25 mouse cellular contexts compared by ENCODE assay signal in genomic region chr9:114011203-114011602, GRCm38 (mm10). TPM values are rescaled to one million over a fixed set of nuclear protein-coding genes. Genes with fewer than 3 reads are reported as not detected.
DNase-seq lines count a peak whose midpoint lies in the region; ATAC-seq lines count a peak whose summit lies in the region.
"Had no signal": no experiment of that assay in that cellular context is flagged by ENCODE, and none has a peak within 500 bp of the region (broad histone marks: within the 10 kb centered on the region; RNA-seq: fewer than 3 reads in every experiment).

No protein-coding gene starts in this region.

- no peaks in the 10 kb centered on the region for H3K9me3 ChIP-seq in heart, embryonic 12.5 days (replicated peaks)
- no peaks in the 10 kb centered on the region for H3K9me3 ChIP-seq in liver, embryonic 11.5 days (ENCODE audit: control insufficient read depth, low read length)
- H3K9me3 ChIP-seq: embryonic facial prominence, embryonic 13.5 days; heart, embryonic 10.5 days; midbrain, embryonic 12.5 days; neural tube, embryonic 12.5 days had no signal

- DNase-seq in heart, postnatal 25 days (ENCODE audit: low spot score): no peak
- DNase-seq in R1 (ENCODE audit: low read depth, low spot score): peak; percentile 87
- DNase-seq in liver, embryonic 11.5 days (ENCODE audit: low spot score): peak; percentile 35
- DNase-seq in layer of hippocampus, adult 8-10 months (ENCODE audit: low spot score in 2 of 2): no peak
- DNase-seq in right cerebral cortex, postnatal 14 days: no peak
- DNase-seq: cerebellum, adult 9-11 months; heart, postnatal 36 days; kidney, postnatal 36 days; layer of hippocampus, adult 9-11 months; lung, adult 18-20 months; lung, postnatal 14 days; spleen, adult 18-20 months; thymus, adult 18-20 months had no signal

- no peak overlapping the region for H3K27ac ChIP-seq in heart, embryonic 12.5 days (ENCODE audit: poor library complexity, severe bottlenecking)
- H3K27ac ChIP-seq in liver, embryonic 11.5 days (ENCODE audit: low read depth, low read length): no peak overlapping the region
- H3K27ac ChIP-seq: embryonic facial prominence, embryonic 13.5 days; heart, embryonic 10.5 days; left cerebral cortex, adult 2 months; midbrain, embryonic 12.5 days; neural tube, embryonic 12.5 days had no signal

- H3K4me1 ChIP-seq in heart, embryonic 12.5 days (replicated peaks): no peaks in the 10 kb centered on the region
- H3K4me1 ChIP-seq in liver, embryonic 11.5 days (replicated peaks; ENCODE audit: control insufficient read depth, insufficient read depth, low read length): no peaks in the 10 kb centered on the region
- H3K4me1 ChIP-seq: embryonic facial prominence, embryonic 13.5 days; heart, embryonic 10.5 days; midbrain, embryonic 12.5 days; neural tube, embryonic 12.5 days had no signal

- H3K4me3 ChIP-seq in heart, embryonic 12.5 days: no peak overlapping the region
- H3K4me3 ChIP-seq in liver, embryonic 11.5 days (ENCODE audit: low read depth, low read length): no peak overlapping the region
- H3K4me3 ChIP-seq: embryonic facial prominence, embryonic 13.5 days; heart, embryonic 10.5 days; left cerebral cortex, adult 2 months; midbrain, embryonic 12.5 days; neural tube, embryonic 12.5 days had no signal

- H3K4me2 ChIP-seq in heart, embryonic 12.5 days: no peak overlapping the region
- H3K4me2 ChIP-seq in liver, embryonic 11.5 days: no peak overlapping the region
- H3K4me2 ChIP-seq: embryonic facial prominence, embryonic 13.5 days; midbrain, embryonic 12.5 days; neural tube, embryonic 12.5 days had no signal

- 0 out of 2 replicates have a peak, but pooled peaks have one; percentile 33 for ATAC-seq in heart, embryonic 12.5 days (ENCODE audit: insufficient number of reproducible peaks, low FRiP score)
- no peak for ATAC-seq in liver, embryonic 11.5 days (replicated peaks; ENCODE audit: low FRiP score)
- peak; percentile 37; the same call in 1 of the 2 replicates for ATAC-seq in megakaryocyte progenitor cell, adult 5-6 weeks (replicated peaks; ENCODE audit: poor library complexity)
- ATAC-seq in activated CD4-positive, CD25-positive, alpha-beta regulatory T cell, adult 4 months: no peak
- ATAC-seq: forebrain, embryonic 16.5 days; hindbrain, embryonic 16.5 days; intestine, embryonic 16.5 days had no signal

- no peaks in the 10 kb centered on the region for H3K27me3 ChIP-seq in heart, embryonic 12.5 days (replicated peaks)
- H3K27me3 ChIP-seq in liver, embryonic 11.5 days (replicated peaks; ENCODE audit: control insufficient read depth, insufficient read depth, low read length): no peaks in the 10 kb centered on the region
- H3K27me3 ChIP-seq: CH12.LX; embryonic facial prominence, embryonic 13.5 days; midbrain, embryonic 12.5 days; neural tube, embryonic 12.5 days had no signal

- H3K9ac ChIP-seq in heart, embryonic 12.5 days: no peak overlapping the region
- H3K9ac ChIP-seq in liver, embryonic 11.5 days (ENCODE audit: low read depth, low read length): no peak overlapping the region
- H3K9ac ChIP-seq: embryonic facial prominence, embryonic 13.5 days; midbrain, embryonic 12.5 days; neural tube, embryonic 12.5 days had no signal

- 49% methylated on average over 18 of the region's 18 CpGs for WGBS in heart, embryonic 12.5 days
- WGBS in liver, embryonic 11.5 days: 48% methylated on average over 18 of the region's 18 CpGs

- no peaks in the 10 kb centered on the region for H3K36me3 ChIP-seq in heart, embryonic 12.5 days
- H3K36me3 ChIP-seq in liver, embryonic 11.5 days (ENCODE audit: control insufficient read depth, insufficient read depth, low read length): no peaks in the 10 kb centered on the region
- H3K36me3 ChIP-seq: embryonic facial prominence, embryonic 13.5 days; heart, embryonic 10.5 days; midbrain, embryonic 12.5 days; neural tube, embryonic 12.5 days had no signal

- intact Hi-C loops in heart, postnatal 25 days (cut with DNase I): no loop called here

RNA-seq across cellular contexts. Expression of gene Fbxl2, which starts 34.8 kb away (rescaled TPM):
- polyA plus RNA-seq in heart, embryonic 12.5 days (2016; fragmentation: Nextera tagmentation; extraction: Ambion mirVana): 1.6 and 2.1 TPM in 2 replicates
- total RNA-seq in heart, postnatal 25 days (2021): 1 to 10 TPM in 1 of 2 experiments, under 1 TPM in 1; 0.87 to 1.0 TPM
- polyA plus RNA-seq in liver, embryonic 11.5 days (2014; fragmentation: Nextera tagmentation; extraction: Ambion mirVana): 1.8 and 2.0 TPM in 2 replicates
- 0.67 and 1.9 TPM in 2 replicates for total RNA-seq in megakaryocyte progenitor cell, adult 5-6 weeks (2015)
- 1.0 and 2.0 TPM in 2 replicates for total RNA-seq in megakaryocyte progenitor cell, adult 5-6 weeks (2017)
- total RNA-seq in layer of hippocampus, adult 8-10 months (2022): 10 to 100 TPM; 31.7 to 41.2 (median 36.7) TPM
- polyA plus RNA-seq in activated CD4-positive, CD25-positive, alpha-beta regulatory T cell, adult 4 months (2017; shearing (Covaris generic)): 1 to 10 TPM; 2.1 to 2.6 TPM

RNA-seq across cellular contexts. Expression of gene Susd5, which starts 45.7 kb away (rescaled TPM):
- polyA plus RNA-seq in heart, embryonic 12.5 days (2016; fragmentation: Nextera tagmentation; extraction: Ambion mirVana): 0.08 and 0.18 TPM in 2 replicates
- total RNA-seq in heart, postnatal 25 days (2021): 1 to 10 TPM in 1 of 2 experiments, under 1 TPM in 1; 0.67 to 1.8 TPM
- polyA plus RNA-seq in liver, embryonic 11.5 days (2014; fragmentation: Nextera tagmentation; extraction: Ambion mirVana): 0.04 and 0.21 TPM in 2 replicates
- not detected in 2 replicates for total RNA-seq in megakaryocyte progenitor cell, adult 5-6 weeks (2015)
- total RNA-seq in megakaryocyte progenitor cell, adult 5-6 weeks (2017): not detected in 2 replicates
- total RNA-seq in layer of hippocampus, adult 8-10 months (2022): 1 to 10 TPM; 2.2 to 3.2 (median 2.7) TPM
- polyA plus RNA-seq in activated CD4-positive, CD25-positive, alpha-beta regulatory T cell, adult 4 months (2017; shearing (Covaris generic)): not detected
- total RNA-seq: CH12.LX had no signal
- polyA plus RNA-seq: forebrain, embryonic 16.5 days had no signal

Comparison
In these comparisons a context has a peak if more than half of its experiments do, and no peak if none do; other contexts are left out.
1. ATAC-seq: peak in heart, embryonic 12.5 days (single experiment) and megakaryocyte progenitor cell, adult 5-6 weeks (single experiment); none in liver, embryonic 11.5 days (single experiment) and activated CD4-positive, CD25-positive, alpha-beta regulatory T cell, adult 4 months (single experiment).
2. DNase-seq: peak in R1 (single experiment) and liver, embryonic 11.5 days (single experiment); none in heart, postnatal 25 days (single experiment), layer of hippocampus, adult 8-10 months (0 of 2) and right cerebral cortex, postnatal 14 days (single experiment).
3. RNA of gene Fbxl2, which starts 34.8 kb away (total RNA-seq): 31.7 to 41.2 TPM in layer of hippocampus, adult 8-10 months; 0.67 to 2.0 TPM in megakaryocyte progenitor cell, adult 5-6 weeks and 0.87 to 1.0 TPM in heart, postnatal 25 days; every median in the first group is over 10 times any median in the second.